Mouse (Mus musculus) cerebellum, postnatal 25 days (tissue): Measurements from ENCODE around the gene Kel.

Experiments used
- DNase-seq, 2 experiments: peaks; one replicate each; pipeline ENCODE4 v3.0.0; 2021; ENCODE audit warnings: mixed read lengths in 2 of 2

Gene Kel

DNA sequence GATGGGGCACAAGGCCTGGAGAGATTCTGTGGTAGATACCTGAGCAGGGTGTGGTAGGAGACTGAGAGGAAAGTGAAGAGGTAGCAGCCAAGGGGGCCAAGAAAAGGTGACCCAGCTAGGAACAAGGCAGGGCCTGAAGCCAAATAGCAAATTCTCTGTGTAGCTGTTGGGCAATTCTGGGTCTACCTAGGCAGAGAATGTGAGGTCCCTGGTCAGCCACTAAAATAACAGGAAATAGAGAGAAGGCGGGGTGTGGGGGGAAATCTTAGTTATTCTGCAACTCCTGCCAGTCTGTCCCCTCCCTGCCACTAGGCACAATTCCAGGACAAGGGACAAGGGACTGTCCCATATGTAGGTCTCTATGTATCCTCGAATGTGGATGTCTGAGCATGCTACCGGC is 60.9 kb downstream of the Kel start:
- DNase-seq: no peak

GRCm38 (mm10) chr6:41642765-41643164 is 61.4 kb downstream of the Kel start:
- DNase-seq: no peak

DNA sequence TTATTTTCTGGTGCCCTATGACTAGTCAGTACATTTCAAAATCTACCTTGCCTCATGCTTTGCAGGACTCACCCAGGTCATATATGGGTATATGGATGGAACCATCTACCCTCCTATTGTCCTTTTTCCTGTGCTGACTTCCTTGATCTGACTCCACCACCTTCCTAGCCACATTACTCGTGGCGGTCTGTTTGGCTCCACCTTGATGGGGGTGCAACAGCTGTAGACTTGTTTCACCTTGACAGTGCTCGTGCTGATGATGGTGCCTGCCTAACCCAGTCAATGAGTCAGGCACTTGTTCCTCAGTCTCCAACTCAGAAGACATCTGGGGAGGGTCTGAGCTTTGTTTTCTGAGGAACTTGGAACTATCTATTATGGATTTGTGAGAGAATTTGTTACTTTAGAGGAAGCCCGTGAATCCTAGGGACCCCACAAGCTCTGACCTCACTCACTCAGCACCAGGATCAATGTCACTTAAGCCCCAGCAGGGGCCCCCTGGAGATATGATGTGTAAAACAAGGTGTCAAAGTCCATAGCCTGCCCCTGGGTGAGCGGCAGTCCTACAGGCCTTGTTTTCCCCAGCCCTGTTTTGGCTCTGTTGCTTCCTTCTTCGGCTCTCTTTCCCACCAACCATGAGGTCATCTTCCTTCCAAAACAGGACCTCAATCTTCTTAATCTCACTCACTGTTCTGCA is 62.8 kb downstream of the Kel start:
- no peak for DNase-seq

DNA sequence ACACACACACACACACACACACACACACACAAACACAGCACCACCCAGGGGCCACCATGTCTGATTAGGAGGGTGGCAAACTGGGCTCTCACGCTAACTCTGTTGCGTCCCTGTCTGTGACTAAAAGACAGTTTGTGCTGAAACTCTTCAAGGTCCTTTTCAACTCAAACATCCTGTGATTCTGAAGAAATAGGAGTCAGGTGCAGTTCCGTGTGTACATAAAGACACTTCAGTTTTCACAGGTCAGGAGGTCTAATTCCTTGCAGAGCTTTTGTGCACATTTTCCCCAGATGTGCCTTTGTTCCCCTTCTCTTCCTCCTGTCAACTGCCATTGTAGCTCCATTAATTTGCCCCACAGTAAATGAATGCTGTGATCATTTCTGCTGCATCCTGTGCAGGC is 63.7 kb downstream of the Kel start:
- no peak for DNase-seq

- no peak for DNase-seq
Measured at GRCm38 (mm10) chr6:41637927-41638506, 66.1 kb downstream of the Kel start.

GRCm38 (mm10) chr6:41637393-41637792 is 66.7 kb downstream of the Kel start:
- no peak for DNase-seq
